Mouse (Mus musculus) cortical plate, adult 2 months (tissue): Measurements from ENCODE around the gene Luc7l3.

Source experiments
- CTCF ChIP-seq: fragments of 200-500 bp; IDR thresholded peaks from 2 replicates; pipeline ENCODE4 v1.5.1; 2011; ENCODE audit warnings: mild to moderate bottlenecking, control low read depth, low read length; ENCODE audit not compliant: insufficient read depth; ENCODE audit errors: extremely low read depth
- POLR2A ChIP-seq: fragments of 200-500 bp; IDR thresholded peaks from 2 replicates; pipeline ENCODE4 v1.6.1; 2011; ENCODE audit warnings: mild to moderate bottlenecking, low read length, control low read depth; ENCODE audit not compliant: insufficient read depth; ENCODE audit errors: extremely low read depth

GRCm38 (mm10) chr11:94287105-94287504 lies 34.7 kb downstream of the Luc7l3 start:
- no peak for TF ChIP-seq CTCF
- TF ChIP-seq POLR2A, result no peak
